Mouse (Mus musculus): ENCODE measurements around the gene Gabra3. TPM values are rescaled to one million over a fixed set of nuclear protein-coding genes. Genes with fewer than 3 reads are reported as not detected.

Gene Gabra3
- polyA plus RNA-seq (2017; shearing (Covaris generic)), result not detected

DNA sequence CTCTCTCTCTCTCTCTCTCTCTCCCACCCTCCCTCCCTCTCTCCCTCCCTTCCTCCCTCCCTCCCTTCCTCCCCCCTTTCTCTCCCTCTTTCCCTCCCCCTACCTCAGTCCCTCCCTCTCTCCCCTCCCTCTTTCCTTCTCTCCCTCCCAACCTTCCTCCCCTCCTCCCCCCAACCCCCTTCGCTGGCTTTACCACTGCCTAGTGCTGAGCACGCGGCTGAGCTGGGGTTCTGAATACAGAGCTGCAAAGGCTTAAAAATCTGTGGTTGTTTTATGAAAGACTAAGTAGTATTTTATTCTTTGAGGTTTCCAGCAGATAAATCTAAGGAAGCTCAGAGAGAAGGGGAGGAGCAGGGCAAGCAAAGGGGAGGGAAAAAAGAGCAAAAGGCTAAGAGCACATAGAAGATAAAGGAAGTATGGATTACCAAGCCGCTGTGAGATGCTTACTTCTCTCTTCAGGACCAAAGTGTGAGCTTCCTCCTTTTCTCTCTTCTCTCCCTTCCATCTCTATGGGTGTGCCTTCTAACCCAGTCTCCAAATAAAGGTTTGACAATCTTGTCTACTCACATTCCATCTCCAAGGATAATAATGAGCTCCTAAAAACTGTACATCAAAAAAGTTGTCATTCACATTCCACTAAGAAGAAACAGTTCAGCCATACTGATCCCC, at the start of gene Gabra3:
Gene Gabra3 (minus strand): TSS at position 619 of the 669 bp plus-strand sequence.

DNA sequence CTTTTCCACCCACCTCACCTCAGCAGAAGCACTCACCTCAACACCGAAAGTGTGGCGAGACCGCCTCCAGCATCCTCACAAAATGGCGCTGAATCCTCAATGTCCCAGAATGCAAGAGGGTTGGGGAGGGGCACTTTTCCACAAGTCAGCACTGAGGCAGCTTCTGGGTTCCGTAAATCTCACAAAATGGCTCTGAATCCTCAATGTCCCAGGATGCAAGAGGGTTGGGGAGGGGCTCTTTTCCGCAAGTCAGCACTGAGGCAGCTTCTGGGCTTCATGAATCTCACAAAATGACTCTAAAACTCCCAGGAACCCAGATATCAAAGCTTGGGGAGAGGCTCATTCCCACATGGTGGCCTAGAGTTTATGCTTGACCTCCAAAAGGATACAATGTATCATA, 269.9 kb downstream of the Gabra3 start, which contains the start of gene Magea10:
Gene Magea10 (minus strand): TSS at position 101 of the 400 bp plus-strand sequence.

Other genes with a start within 250 kb of the Gabra3 start
- not detected for gene Gabrq, start 168.3 kb upstream of the Gabra3 start, polyA plus RNA-seq (2017; shearing (Covaris generic))